Mouse (Mus musculus) heart, postnatal 0 days (tissue): ENCODE data around the gene Alox12e. TPM values are rescaled to one million over a fixed set of nuclear protein-coding genes. Genes with fewer than 3 reads are reported as not detected.

Source experiments
- ATAC-seq: fragments of 200-750 bp; cut with Nextera tagmentation; 2 replicates; pipeline ENCODE4 v1.8.0; 2017; ENCODE audit warnings: low read depth, moderate number of reproducible peaks, moderate library complexity; ENCODE audit not compliant: insufficient read depth
- DNase-seq: peaks from one replicate; pipeline ENCODE4 v3.0.0-alpha.2; 2016; ENCODE audit warnings: low spot score
- H3K27ac ChIP-seq: fragments of 300-500 bp; sonication (generic); 2 replicates; pipeline ENCODE4 v1.5.1; 2014; ENCODE audit warnings: low read depth, mild to moderate bottlenecking
- H3K27me3 ChIP-seq: fragments of 300-500 bp; sonication (generic); 2 replicates; pipeline ENCODE4 v1.6.1; 2014; ENCODE audit warnings: low read length, mixed read lengths; ENCODE audit not compliant: control insufficient read depth, insufficient read depth
- H3K36me3 ChIP-seq: fragments of 300-500 bp; sonication (generic); replicated peaks from 2 replicates; pipeline ENCODE4 v1.6.1; 2014; ENCODE audit warnings: low read length, mixed read lengths; ENCODE audit not compliant: control insufficient read depth, insufficient read depth
- H3K4me1 ChIP-seq: fragments of 300-500 bp; sonication (generic); 2 replicates; pipeline ENCODE4 v1.6.1; 2014; ENCODE audit warnings: antibody characterized with exemption; ENCODE audit not compliant: control insufficient read depth, insufficient read depth
- H3K4me2 ChIP-seq: fragments of 300-500 bp; sonication (generic); 2 replicates; pipeline ENCODE4 v1.6.1; 2014; ENCODE audit warnings: low read depth, mild to moderate bottlenecking, low read length, moderate library complexity
- H3K4me3 ChIP-seq: fragments of 300-500 bp; sonication (generic); 2 replicates; pipeline ENCODE4 v1.5.1; 2014; ENCODE audit warnings: low read depth, low read length
- H3K9ac ChIP-seq: fragments of 300-500 bp; sonication (generic); replicated peaks from 2 replicates; pipeline ENCODE4 v1.6.1; 2014; ENCODE audit warnings: low read depth, low read length, mixed read lengths
- H3K9me3 ChIP-seq: fragments of 300-500 bp; sonication (generic); replicated peaks from 2 replicates; pipeline ENCODE4 v1.6.1; 2016; ENCODE audit warnings: low read length; ENCODE audit not compliant: control insufficient read depth
- CTCF ChIP-seq: IDR thresholded peaks from 2 replicates; pipeline ENCODE4 v1.5.1; 2016; ENCODE audit warnings: antibody characterized with exemption, control low read depth, low read depth
- EP300 ChIP-seq: IDR thresholded peaks from 2 replicates; pipeline ENCODE4 v1.6.1; 2016; ENCODE audit warnings: antibody characterized with exemption, low read depth
- WGBS: fragments of 180-500 bp; shearing (Covaris S2); extraction: QIAGEN DNeasy Blood & Tissue Kit; methylation state at CpG from one replicate; pipeline ENCODE4 v1.1.7; 2014; 5-methylcytosine and 5-hydroxymethylcytosine counted together
- polyA plus RNA-seq: library from polyadenylated mRNA; unstranded; fragments of >200 nt; fragmentation: Nextera tagmentation; extraction: Ambion mirVana; gene quantifications from 2 replicates; pipeline ENCODE4 v1.2.1, GENCODE M21; 2015
- total RNA-seq: library from RNA; depleted of rRNA; stranded (reverse); fragments of >200 nt; gene quantifications from 2 replicates; pipeline ENCODE4 v1.2.3, GENCODE M21; 2014; ENCODE audit warnings: low replicate concordance

Alox12e gene
- total and polyA plus RNA-seq, 2 experiments from 2014 or later: not detected

- WGBS: 31% methylated on average over 12 of the region's 12 CpGs
- H3K4me1 ChIP-seq: 0 out of 2 replicates have a peak, but pooled peaks cover 3% of the 10 kb centered on the region
- 0 out of 2 replicates have a peak, but pooled peaks cover 5% of the 10 kb centered on the region for H3K9me3 ChIP-seq
- peak overlapping the region; percentile 7; the same call in 1 of the 2 replicates for H3K4me2 ChIP-seq
- no peaks in the 10 kb centered on the region for H3K36me3 ChIP-seq
- peak overlapping the region; percentile 81 for H3K27ac ChIP-seq
- peak; percentile 7 for DNase-seq
- no peak overlapping the region for H3K9ac ChIP-seq
- H3K4me3 ChIP-seq: no peak overlapping the region
- no peaks in the 10 kb centered on the region for H3K27me3 ChIP-seq
- ATAC-seq: peak; percentile 33; the same call in 1 of the 2 replicates
- TF ChIP-seq EP300 (no peak), CTCF (no peak)
These were observed 24.5 kb downstream of the Alox12e start for GRCm38 (mm10) chr11:70297836-70298454.

GRCm38 (mm10) chr11:70297405-70297804 is 25.0 kb downstream of the Alox12e start:
- TF ChIP-seq EP300 (no peak), CTCF (no peak)
- ATAC-seq (peak; percentile 49), DNase-seq (no peak)
- Histone ChIP-seq H3K4me2 (peak overlapping the region; percentile 7; the same call in 1 of the 2 replicates), H3K36me3 (no peaks in the 10 kb centered on the region), H3K27ac (peak overlapping the region; percentile 81), H3K9me3 (0 out of 2 replicates have a peak, but pooled peaks cover 5% of the 10 kb centered on the region), H3K4me1 (0 out of 2 replicates have a peak, but pooled peaks cover 1% of the 10 kb centered on the region), H3K27me3 (no peaks in the 10 kb centered on the region), H3K9ac (no peak overlapping the region), H3K4me3 (no peak overlapping the region)
- WGBS: 46% methylated on average over 4 of the region's 4 CpGs

- ATAC-seq: no peak
- Histone ChIP-seq H3K27me3 (no peaks in the 10 kb centered on the region), H3K4me3 (no peak overlapping the region), H3K27ac (no peak overlapping the region), H3K4me2 (no peak overlapping the region), H3K9ac (no peak overlapping the region), H3K4me1 (no peaks in the 10 kb centered on the region), H3K9me3 (0 out of 2 replicates have a peak, but pooled peaks cover 5% of the 10 kb centered on the region), H3K36me3 (no peaks in the 10 kb centered on the region)
- TF ChIP-seq EP300 (no peak), CTCF (no peak)
- DNase-seq: no peak
- WGBS: 78% methylated on average over 6 of the region's 6 CpGs
These were observed 28.5 kb downstream of the Alox12e start for GRCm38 (mm10) chr11:70293881-70294280.

- no peak for TF ChIP-seq EP300
- TF ChIP-seq CTCF: no peak
- no peak overlapping the region for H3K9ac ChIP-seq
- no peak overlapping the region for H3K27ac ChIP-seq
- H3K9me3 ChIP-seq: 0 out of 2 replicates have a peak, but pooled peaks cover 5% of the 10 kb centered on the region
- WGBS: 72% methylated on average over 6 of the region's 6 CpGs
- ATAC-seq (no peak), DNase-seq (no peak)
- H3K27me3 ChIP-seq: no peaks in the 10 kb centered on the region
- no peak overlapping the region for H3K4me2 ChIP-seq
- no peak overlapping the region for H3K4me3 ChIP-seq
- no peaks in the 10 kb centered on the region for H3K36me3 ChIP-seq
- H3K4me1 ChIP-seq: no peaks in the 10 kb centered on the region
These were observed 31.2 kb downstream of the Alox12e start for GRCm38 (mm10) chr11:70291235-70291634.

- Histone ChIP-seq H3K4me3 (no peak overlapping the region), H3K36me3 (no peaks in the 10 kb centered on the region), H3K27me3 (no peaks in the 10 kb centered on the region), H3K9me3 (no peaks in the 10 kb centered on the region), H3K4me2 (no peak overlapping the region), H3K9ac (no peak overlapping the region), H3K4me1 (no peaks in the 10 kb centered on the region), H3K27ac (no peak overlapping the region)
- TF ChIP-seq CTCF: no peak
- TF ChIP-seq EP300: no peak
- 32% methylated on average over 6 of the region's 6 CpGs for WGBS
- ATAC-seq: no peak
- DNase-seq: no peak
These were observed 33.2 kb downstream of the Alox12e start for GRCm38 (mm10) chr11:70289236-70289635.

- ATAC-seq: no peak
These were observed 34.3 kb downstream of the Alox12e start for GRCm38 (mm10) chr11:70288102-70288501.

More at GRCm38 (mm10) chr11:70288102-70288501, 34.3 kb downstream of the Alox12e start:
- TF ChIP-seq EP300: no peak
- no peak for TF ChIP-seq CTCF
- no peak overlapping the region for H3K4me2 ChIP-seq
- DNase-seq: no peak
- H3K9me3 ChIP-seq: no peaks in the 10 kb centered on the region
- H3K27ac ChIP-seq: no peak overlapping the region
- no peaks in the 10 kb centered on the region for H3K4me1 ChIP-seq
- WGBS: 88% methylated on average over 10 of the region's 10 CpGs
- H3K36me3 ChIP-seq: no peaks in the 10 kb centered on the region
- H3K9ac ChIP-seq: no peak overlapping the region
- no peaks in the 10 kb centered on the region for H3K27me3 ChIP-seq
- H3K4me3 ChIP-seq: no peak overlapping the region
